Mouse (Mus musculus): ENCODE results near the gene Fgfr2. TPM values are rescaled to one million over a fixed set of nuclear protein-coding genes. Genes with fewer than 3 reads are reported as not detected.

The Fgfr2 gene
- polyA plus RNA-seq, 1 experiment from 2014 or later = 121 TPM

- Histone ChIP-seq H3K4me3 (no peak overlapping the region), H3K36me3 (no peaks in the 10 kb centered on the region), H3K9me3 (no peaks in the 10 kb centered on the region), H3K27ac (no peak overlapping the region), H3K27me3 (no peaks in the 10 kb centered on the region), H3K4me2 (replicated peaks) (no peak overlapping the region), H3K4me1 (no peaks in the 10 kb centered on the region), H3K9ac (no peak overlapping the region)
- no peak for ATAC-seq (ENCODE audit: insufficient number of reproducible peaks, insufficient read depth, low FRiP score, low TSS enrichment)
- 76% methylated on average over 3 of the region's 3 CpGs for WGBS
These were observed 440.8 kb downstream of the Fgfr2 start for GRCm38 (mm10) chr7:132682336-132682735.

- Histone ChIP-seq H3K27ac (no peak overlapping the region), H3K36me3 (no peaks in the 10 kb centered on the region), H3K4me3 (no peak overlapping the region), H3K9me3 (no peaks in the 10 kb centered on the region), H3K4me1 (no peaks in the 10 kb centered on the region), H3K4me2 (replicated peaks) (no peak overlapping the region), H3K9ac (no peak overlapping the region), H3K27me3 (no peaks in the 10 kb centered on the region)
- ATAC-seq (ENCODE audit: insufficient number of reproducible peaks, insufficient read depth, low FRiP score, low TSS enrichment) = no peak
- 96% methylated on average over 1 of the region's 1 CpGs for WGBS
These were observed 441.3 kb downstream of the Fgfr2 start for GRCm38 (mm10) chr7:132681831-132682230.

- Histone ChIP-seq H3K4me1 (no peaks in the 10 kb centered on the region), H3K9me3 (no peaks in the 10 kb centered on the region), H3K4me2 (replicated peaks) (no peak overlapping the region), H3K27ac (no peak overlapping the region), H3K9ac (no peak overlapping the region), H3K36me3 (no peaks in the 10 kb centered on the region), H3K4me3 (no peak overlapping the region), H3K27me3 (no peaks in the 10 kb centered on the region)
- WGBS = 85% methylated on average over 11 of the region's 11 CpGs
- no peak for ATAC-seq (ENCODE audit: insufficient number of reproducible peaks, insufficient read depth, low FRiP score, low TSS enrichment)
These were observed 441.9 kb downstream of the Fgfr2 start for GRCm38 (mm10) chr7:132681296-132681695.

GRCm38 (mm10) chr7:132679549-132679948, 443.6 kb downstream of the Fgfr2 start:
- Histone ChIP-seq H3K27ac (no peak overlapping the region), H3K4me1 (no peaks in the 10 kb centered on the region), H3K36me3 (no peaks in the 10 kb centered on the region), H3K4me3 (no peak overlapping the region), H3K9ac (no peak overlapping the region), H3K4me2 (replicated peaks) (no peak overlapping the region), H3K9me3 (no peaks in the 10 kb centered on the region), H3K27me3 (no peaks in the 10 kb centered on the region)
- WGBS = 77% methylated on average over 6 of the region's 6 CpGs
- no peak for ATAC-seq (ENCODE audit: insufficient number of reproducible peaks, insufficient read depth, low FRiP score, low TSS enrichment)

GRCm38 (mm10) chr7:132679117-132679516, 444.0 kb downstream of the Fgfr2 start:
- WGBS = 69% methylated on average over 4 of the region's 4 CpGs
- H3K9me3 ChIP-seq = no peaks in the 10 kb centered on the region
- no peak overlapping the region for H3K4me3 ChIP-seq
- no peaks in the 10 kb centered on the region for H3K4me1 ChIP-seq
- H3K4me2 ChIP-seq (replicated peaks) = no peak overlapping the region
- H3K27me3 ChIP-seq = no peaks in the 10 kb centered on the region
- no peak overlapping the region for H3K27ac ChIP-seq
- no peak overlapping the region for H3K9ac ChIP-seq
- no peaks in the 10 kb centered on the region for H3K36me3 ChIP-seq
- no peak for ATAC-seq (ENCODE audit: insufficient number of reproducible peaks, insufficient read depth, low FRiP score, low TSS enrichment)

- no peaks in the 10 kb centered on the region for H3K27me3 ChIP-seq
- no peak overlapping the region for H3K9ac ChIP-seq
- no peaks in the 10 kb centered on the region for H3K9me3 ChIP-seq
- no peak overlapping the region for H3K4me3 ChIP-seq
- no peak overlapping the region for H3K4me2 ChIP-seq (replicated peaks)
- no peaks in the 10 kb centered on the region for H3K36me3 ChIP-seq
- H3K4me1 ChIP-seq = no peaks in the 10 kb centered on the region
- no peak overlapping the region for H3K27ac ChIP-seq
- 83% methylated on average over 2 of the region's 2 CpGs for WGBS
- ATAC-seq (ENCODE audit: insufficient number of reproducible peaks, insufficient read depth, low FRiP score, low TSS enrichment) = no peak
These were observed 447.2 kb downstream of the Fgfr2 start for GRCm38 (mm10) chr7:132675922-132676321.

- ATAC-seq (ENCODE audit: insufficient number of reproducible peaks, insufficient read depth, low FRiP score, low TSS enrichment) = no peak
- Histone ChIP-seq H3K36me3 (no peaks in the 10 kb centered on the region), H3K4me3 (no peak overlapping the region), H3K4me2 (replicated peaks) (no peak overlapping the region), H3K9me3 (no peaks in the 10 kb centered on the region), H3K4me1 (no peaks in the 10 kb centered on the region), H3K27ac (no peak overlapping the region), H3K9ac (no peak overlapping the region), H3K27me3 (no peaks in the 10 kb centered on the region)
- 46% methylated on average over 17 of the region's 17 CpGs for WGBS
These were observed 449.0 kb downstream of the Fgfr2 start for GRCm38 (mm10) chr7:132673931-132674755.

GRCm38 (mm10) chr7:132672481-132672959, 450.6 kb downstream of the Fgfr2 start:
- no peak for ATAC-seq (ENCODE audit: insufficient number of reproducible peaks, insufficient read depth, low FRiP score, low TSS enrichment)
- H3K4me3 ChIP-seq = no peak overlapping the region
- no peak overlapping the region for H3K4me2 ChIP-seq (replicated peaks)
- H3K36me3 ChIP-seq = no peaks in the 10 kb centered on the region
- H3K27ac ChIP-seq = no peak overlapping the region
- no peak overlapping the region for H3K9ac ChIP-seq
- WGBS = 72% methylated on average over 7 of the region's 7 CpGs
- H3K9me3 ChIP-seq = no peaks in the 10 kb centered on the region
- H3K27me3 ChIP-seq = no peaks in the 10 kb centered on the region
- H3K4me1 ChIP-seq = no peaks in the 10 kb centered on the region

GRCm38 (mm10) chr7:132670863-132671165, 452.3 kb downstream of the Fgfr2 start:
- ATAC-seq (ENCODE audit: insufficient number of reproducible peaks, insufficient read depth, low FRiP score, low TSS enrichment) = no peak
- no peak overlapping the region for H3K4me3 ChIP-seq
- WGBS = 97% methylated on average over 3 of the region's 3 CpGs
- H3K27me3 ChIP-seq = no peaks in the 10 kb centered on the region
- H3K4me1 ChIP-seq = no peaks in the 10 kb centered on the region
- no peaks in the 10 kb centered on the region for H3K9me3 ChIP-seq
- H3K27ac ChIP-seq = no peak overlapping the region
- H3K36me3 ChIP-seq = no peaks in the 10 kb centered on the region
- H3K9ac ChIP-seq = no peak overlapping the region
- no peak overlapping the region for H3K4me2 ChIP-seq (replicated peaks)

GRCm38 (mm10) chr7:132669999-132670862, 452.9 kb downstream of the Fgfr2 start:
- WGBS = 86% methylated on average over 20 of the region's 20 CpGs
- no peak overlapping the region for H3K4me3 ChIP-seq
- H3K27me3 ChIP-seq = no peaks in the 10 kb centered on the region
- no peak overlapping the region for H3K4me2 ChIP-seq (replicated peaks)
- ATAC-seq (ENCODE audit: insufficient number of reproducible peaks, insufficient read depth, low FRiP score, low TSS enrichment) = no peak
- no peaks in the 10 kb centered on the region for H3K9me3 ChIP-seq
- no peak overlapping the region for H3K27ac ChIP-seq
- H3K9ac ChIP-seq = no peak overlapping the region
- H3K4me1 ChIP-seq = 0 out of 2 replicates have a peak, but pooled peaks cover 4% of the 10 kb centered on the region
- H3K36me3 ChIP-seq = no peaks in the 10 kb centered on the region

- H3K9me3 ChIP-seq = no peaks in the 10 kb centered on the region
- no peak overlapping the region for H3K9ac ChIP-seq
- H3K36me3 ChIP-seq = no peaks in the 10 kb centered on the region
- no peak for ATAC-seq (ENCODE audit: insufficient number of reproducible peaks, insufficient read depth, low FRiP score, low TSS enrichment)
- H3K27ac ChIP-seq = no peak overlapping the region
- H3K27me3 ChIP-seq = no peaks in the 10 kb centered on the region
- H3K4me2 ChIP-seq (replicated peaks) = no peak overlapping the region
- H3K4me3 ChIP-seq = no peak overlapping the region
- WGBS = 77% methylated on average over 2 of the region's 2 CpGs
- 0 out of 2 replicates have a peak, but pooled peaks cover 4% of the 10 kb centered on the region for H3K4me1 ChIP-seq
These were observed 454.5 kb downstream of the Fgfr2 start for GRCm38 (mm10) chr7:132668604-132669003.

GRCm38 (mm10) chr7:132666516-132666915, 456.6 kb downstream of the Fgfr2 start:
- Histone ChIP-seq H3K9ac (no peak overlapping the region), H3K27me3 (no peaks in the 10 kb centered on the region), H3K27ac (no peak overlapping the region), H3K36me3 (no peaks in the 10 kb centered on the region), H3K4me2 (replicated peaks) (no peak overlapping the region), H3K4me3 (no peak overlapping the region), H3K4me1 (0 out of 2 replicates have a peak, but pooled peaks cover 4% of the 10 kb centered on the region), H3K9me3 (no peaks in the 10 kb centered on the region)
- ATAC-seq (ENCODE audit: insufficient number of reproducible peaks, insufficient read depth, low FRiP score, low TSS enrichment) = no peak
- WGBS = 66% methylated on average over 4 of the region's 4 CpGs

All from embryonic facial prominence, embryonic 12.5 days (tissue).